Mouse (Mus musculus) intestine, embryonic 16.5 days (tissue): Measurements from ENCODE around the gene Sema4d. TPM values are rescaled to one million over a fixed set of nuclear protein-coding genes. Genes with fewer than 3 reads are reported as not detected.

ENCODE experiments used
- ATAC-seq: fragments of 200-750 bp; cut with Nextera tagmentation; 2 replicates; pipeline ENCODE4 v1.8.0; 2017; ENCODE audit warnings: moderate TSS enrichment, moderate library complexity
- H3K27ac ChIP-seq: fragments of 300-500 bp; sonication (generic); 2 replicates; pipeline ENCODE4 v1.5.1; 2014; ENCODE audit warnings: mild to moderate bottlenecking, low read length
- H3K27me3 ChIP-seq: fragments of 300-500 bp; sonication (generic); replicated peaks from 2 replicates; pipeline ENCODE4 v1.6.1; 2014; ENCODE audit warnings: low read length, control low read depth, mixed read lengths; ENCODE audit not compliant: control insufficient read depth, insufficient read depth
- H3K36me3 ChIP-seq: fragments of 300-500 bp; sonication (generic); 2 replicates; pipeline ENCODE4 v1.6.1; 2014; ENCODE audit warnings: low read length, control low read depth; ENCODE audit not compliant: control insufficient read depth, insufficient read depth
- H3K4me1 ChIP-seq: fragments of 300-500 bp; sonication (generic); 2 replicates; pipeline ENCODE4 v1.6.1; 2014; ENCODE audit warnings: low read length, control low read depth, mixed read lengths; ENCODE audit not compliant: control insufficient read depth, insufficient read depth
- H3K4me2 ChIP-seq: fragments of 300-500 bp; sonication (generic); 2 replicates; pipeline ENCODE4 v1.6.1; 2014; ENCODE audit warnings: low read depth, low read length, control low read depth
- H3K4me3 ChIP-seq: fragments of 300-500 bp; sonication (generic); 2 replicates; pipeline ENCODE4 v1.5.1; 2014; ENCODE audit warnings: mild to moderate bottlenecking, low read length
- H3K9ac ChIP-seq: fragments of 300-500 bp; sonication (generic); 2 replicates; pipeline ENCODE4 v1.6.1; 2014; ENCODE audit warnings: low read depth, low read length
- H3K9me3 ChIP-seq: fragments of 300-500 bp; sonication (generic); 2 replicates; pipeline ENCODE4 v1.6.1; 2016; ENCODE audit warnings: low read length, control low read depth; ENCODE audit not compliant: control insufficient read depth
- WGBS: fragments of 180-500 bp; shearing (Covaris S2); extraction: QIAGEN DNeasy Blood & Tissue Kit; methylation state at CpG from one replicate; pipeline ENCODE4 v1.1.7; 2014; 5-methylcytosine and 5-hydroxymethylcytosine counted together
- polyA plus RNA-seq: library from polyadenylated mRNA; unstranded; fragments of >200 nt; fragmentation: Nextera tagmentation; extraction: Ambion mirVana; gene quantifications from 2 replicates; pipeline ENCODE4 v1.2.1, GENCODE M21; 2015

Gene Sema4d
- polyA plus RNA-seq, 1 experiment from 2014 or later: 5.7 TPM

- Histone ChIP-seq H3K4me1 (0 out of 2 replicates have a peak, but pooled peaks cover 6% of the 10 kb centered on the region), H3K27me3 (no peaks in the 10 kb centered on the region), H3K4me3 (no peak overlapping the region), H3K9me3 (no peaks in the 10 kb centered on the region), H3K36me3 (no peaks in the 10 kb centered on the region), H3K9ac (no peak overlapping the region), H3K27ac (no peak overlapping the region), H3K4me2 (no peak overlapping the region)
- ATAC-seq: no peak
- WGBS: 93% methylated on average over 7 of the region's 7 CpGs
Measured at GRCm38 (mm10) chr13:51731474-51731873, 62.1 kb downstream of the Sema4d start.

GRCm38 (mm10) chr13:51729887-51730361, 63.6 kb downstream of the Sema4d start:
- H3K27me3 ChIP-seq: no peaks in the 10 kb centered on the region
- 18% methylated on average over 4 of the region's 4 CpGs for WGBS
- H3K27ac ChIP-seq: no peak overlapping the region
- no peaks in the 10 kb centered on the region for H3K36me3 ChIP-seq
- no peak for ATAC-seq
- 0 out of 2 replicates have a peak, but pooled peaks cover 9% of the 10 kb centered on the region for H3K4me1 ChIP-seq
- H3K9me3 ChIP-seq: no peaks in the 10 kb centered on the region
- no peak overlapping the region for H3K9ac ChIP-seq
- no peak overlapping the region for H3K4me2 ChIP-seq
- H3K4me3 ChIP-seq: no peak overlapping the region

GRCm38 (mm10) chr13:51727364-51727763, 66.2 kb downstream of the Sema4d start:
- Histone ChIP-seq H3K4me2 (no peak overlapping the region), H3K36me3 (no peaks in the 10 kb centered on the region), H3K4me1 (0 out of 2 replicates have a peak, but pooled peaks cover 9% of the 10 kb centered on the region), H3K9me3 (no peaks in the 10 kb centered on the region), H3K4me3 (no peak overlapping the region), H3K9ac (no peak overlapping the region), H3K27me3 (no peaks in the 10 kb centered on the region), H3K27ac (no peak overlapping the region)
- WGBS: 65% methylated on average over 6 of the region's 7 CpGs
- no peak for ATAC-seq

- no peaks in the 10 kb centered on the region for H3K27me3 ChIP-seq
- H3K9me3 ChIP-seq: no peaks in the 10 kb centered on the region
- no peak overlapping the region for H3K4me2 ChIP-seq
- H3K27ac ChIP-seq: no peak overlapping the region
- no peaks in the 10 kb centered on the region for H3K36me3 ChIP-seq
- no peak overlapping the region for H3K9ac ChIP-seq
- H3K4me1 ChIP-seq: 0 out of 2 replicates have a peak, but pooled peaks cover 9% of the 10 kb centered on the region
- peak; percentile 55; the same call in 1 of the 2 replicates for ATAC-seq
- no peak overlapping the region for H3K4me3 ChIP-seq
- 62% methylated on average over 8 of the region's 8 CpGs for WGBS
Measured at GRCm38 (mm10) chr13:51725926-51726574, 67.5 kb downstream of the Sema4d start.

- Histone ChIP-seq H3K9ac (no peak overlapping the region), H3K9me3 (no peaks in the 10 kb centered on the region), H3K27me3 (no peaks in the 10 kb centered on the region), H3K36me3 (no peaks in the 10 kb centered on the region), H3K4me2 (no peak overlapping the region), H3K4me1 (0 out of 2 replicates have a peak, but pooled peaks cover 9% of the 10 kb centered on the region), H3K4me3 (no peak overlapping the region), H3K27ac (no peak overlapping the region)
- no peak for ATAC-seq
- 93% methylated on average over 7 of the region's 7 CpGs for WGBS
Measured at GRCm38 (mm10) chr13:51725446-51725845, 68.1 kb downstream of the Sema4d start.

- no peak for ATAC-seq
- WGBS: 78% methylated on average over 6 of the region's 6 CpGs
- H3K27me3 ChIP-seq: no peaks in the 10 kb centered on the region
- no peaks in the 10 kb centered on the region for H3K9me3 ChIP-seq
- no peaks in the 10 kb centered on the region for H3K36me3 ChIP-seq
- no peak overlapping the region for H3K9ac ChIP-seq
- no peak overlapping the region for H3K4me3 ChIP-seq
- 0 out of 2 replicates have a peak, but pooled peaks cover 3% of the 10 kb centered on the region for H3K4me1 ChIP-seq
- no peak overlapping the region for H3K27ac ChIP-seq
- no peak overlapping the region for H3K4me2 ChIP-seq
Measured at GRCm38 (mm10) chr13:51724566-51724965, 69.0 kb downstream of the Sema4d start.

- no peak for ATAC-seq
- no peak overlapping the region for H3K4me2 ChIP-seq
Measured at GRCm38 (mm10) chr13:51723114-51723513, 70.4 kb downstream of the Sema4d start.

GRCm38 (mm10) chr13:51720556-51720955, 73.0 kb downstream of the Sema4d start:
- Histone ChIP-seq H3K27me3 (no peaks in the 10 kb centered on the region), H3K9ac (no peak overlapping the region), H3K36me3 (peaks cover 4% of the 10 kb centered on the region; the same call in 1 of the 2 replicates), H3K27ac (no peak overlapping the region), H3K9me3 (no peaks in the 10 kb centered on the region), H3K4me1 (no peaks in the 10 kb centered on the region), H3K4me3 (no peak overlapping the region), H3K4me2 (no peak overlapping the region)
- WGBS: 89% methylated on average over 4 of the region's 4 CpGs
- no peak for ATAC-seq

More at GRCm38 (mm10) chr13:51723114-51723513, 70.4 kb downstream of the Sema4d start:
- no peak overlapping the region for H3K4me3 ChIP-seq
- no peak overlapping the region for H3K9ac ChIP-seq
- H3K27me3 ChIP-seq: no peaks in the 10 kb centered on the region
- WGBS: 77% methylated on average over 5 of the region's 5 CpGs
- H3K9me3 ChIP-seq: no peaks in the 10 kb centered on the region
- no peak overlapping the region for H3K27ac ChIP-seq
- 0 out of 2 replicates have a peak, but pooled peaks cover 3% of the 10 kb centered on the region for H3K4me1 ChIP-seq
- peaks cover 4% of the 10 kb centered on the region; the same call in 1 of the 2 replicates for H3K36me3 ChIP-seq

GRCm38 (mm10) chr13:51719256-51719655, 74.3 kb downstream of the Sema4d start:
- ATAC-seq: no peak
- no peak overlapping the region for H3K9ac ChIP-seq
- 85% methylated on average over 3 of the region's 3 CpGs for WGBS

More at GRCm38 (mm10) chr13:51719256-51719655, 74.3 kb downstream of the Sema4d start:
- H3K9me3 ChIP-seq: no peaks in the 10 kb centered on the region
- no peak overlapping the region for H3K4me2 ChIP-seq
- no peaks in the 10 kb centered on the region for H3K27me3 ChIP-seq
- peaks cover 4% of the 10 kb centered on the region; the same call in 1 of the 2 replicates for H3K36me3 ChIP-seq
- H3K4me1 ChIP-seq: no peaks in the 10 kb centered on the region
- no peak overlapping the region for H3K4me3 ChIP-seq
- H3K27ac ChIP-seq: no peak overlapping the region
